Mouse (Mus musculus): Measurements from ENCODE around the gene Igf1r. TPM values are rescaled to one million over a fixed set of nuclear protein-coding genes. Genes with fewer than 3 reads are reported as not detected.

The Igf1r gene
- total RNA-seq, 1 experiment, result 23.5 TPM

DNA sequence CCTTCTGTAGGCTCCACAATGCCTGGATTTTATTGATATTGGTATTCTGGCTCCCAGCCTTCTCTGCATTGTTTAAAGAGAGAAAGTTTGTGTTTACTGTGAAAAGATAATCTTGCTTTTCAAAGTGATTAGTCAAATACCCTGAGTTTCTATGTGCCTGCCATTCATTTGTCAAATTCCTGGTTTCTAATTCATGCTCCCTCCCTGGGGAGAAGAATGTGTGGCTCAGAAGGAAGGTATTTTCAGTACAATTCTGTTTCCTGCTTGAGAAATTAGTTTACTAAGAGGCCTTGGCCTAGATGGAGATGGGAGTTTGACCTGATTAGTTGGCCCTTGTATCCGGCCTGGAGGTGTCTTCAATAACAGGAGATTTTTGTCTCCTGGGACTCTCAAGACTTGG lies 228.5 kb downstream of the Igf1r start:
- no peak overlapping the region for H3K9ac ChIP-seq (ENCODE audit: insufficient read depth, low read depth, low read length, poor library complexity, severe bottlenecking)
- H3K36me3 ChIP-seq (ENCODE audit: control insufficient read depth, insufficient read depth, low read length, poor library complexity, severe bottlenecking), result peaks cover 3% of the 10 kb centered on the region; the same call in 1 of the 2 replicates
- no peak for DNase-seq (ENCODE audit: low read depth, low spot score)
- no peak overlapping the region for H3K27ac ChIP-seq (ENCODE audit: insufficient read depth, low read depth, low read length, poor library complexity, severe bottlenecking)
- no peak overlapping the region for H3K4me3 ChIP-seq (ENCODE audit: insufficient read depth in 1 of 2, low read depth in 1 of 2, low read length in 2 of 2, poor library complexity in 1 of 2, severe bottlenecking in 1 of 2)
- no peaks in the 10 kb centered on the region for H3K9me3 ChIP-seq (ENCODE audit: control insufficient read depth, insufficient read depth, low read depth, low read length)
- in situ Hi-C loops (cut with MboI; ENCODE audit: low sequenced_read_pairs in 2 of 2, unreplicated experiment in 2 of 2), result no loop called here
- H3K4me1 ChIP-seq (ENCODE audit: control insufficient read depth in 2 of 2, insufficient read depth in 2 of 2, low read length in 2 of 2, poor library complexity in 1 of 2), result no peaks in the 10 kb centered on the region; a peak in 1 of 4 replicates
- TF ChIP-seq ZNF384 (IDR thresholded peaks at IDR 0.05; ENCODE audit: low read depth, low read length), result no peak

DNA sequence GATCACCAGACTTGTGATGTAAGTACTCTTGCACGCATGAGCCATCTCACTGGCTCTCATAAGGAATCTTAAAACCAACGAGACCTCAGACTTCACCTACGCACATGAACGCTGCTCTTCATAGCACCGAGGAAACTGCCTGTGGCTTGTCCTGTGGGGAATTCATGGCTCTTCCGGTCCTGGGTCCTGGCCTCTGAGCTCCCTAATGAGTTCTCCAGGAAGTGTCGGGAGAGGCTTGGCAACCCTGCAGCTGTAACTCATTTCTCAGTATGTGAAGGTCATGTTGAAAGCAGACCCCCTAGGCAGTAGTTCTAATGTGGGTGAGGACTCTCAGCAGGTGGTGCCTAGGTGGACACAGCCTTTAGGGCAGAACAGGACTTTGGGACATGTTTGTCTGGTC lies 229.4 kb downstream of the Igf1r start:
- in situ Hi-C loops (cut with MboI; ENCODE audit: low sequenced_read_pairs in 2 of 2, unreplicated experiment in 2 of 2), result no loop called here
- Histone ChIP-seq H3K4me1 (ENCODE audit: control insufficient read depth in 2 of 2, insufficient read depth in 2 of 2, low read length in 2 of 2, poor library complexity in 1 of 2) (no peaks in the 10 kb centered on the region; a peak in 1 of 4 replicates), H3K9ac (ENCODE audit: insufficient read depth, low read depth, low read length, poor library complexity, severe bottlenecking) (no peak overlapping the region), H3K9me3 (ENCODE audit: control insufficient read depth, insufficient read depth, low read depth, low read length) (no peaks in the 10 kb centered on the region), H3K36me3 (ENCODE audit: control insufficient read depth, insufficient read depth, low read length, poor library complexity, severe bottlenecking) (peaks cover 3% of the 10 kb centered on the region; the same call in 1 of the 2 replicates), H3K27ac (ENCODE audit: insufficient read depth, low read depth, low read length, poor library complexity, severe bottlenecking) (no peak overlapping the region), H3K4me3 (ENCODE audit: insufficient read depth in 1 of 2, low read depth in 1 of 2, low read length in 2 of 2, poor library complexity in 1 of 2, severe bottlenecking in 1 of 2) (no peak overlapping the region)
- TF ChIP-seq ZNF384 (IDR thresholded peaks at IDR 0.05; ENCODE audit: low read depth, low read length), result no peak
- TF ChIP-seq ZC3H11A (IDR thresholded peaks at IDR 0.05; ENCODE audit: borderline replicate concordance, low read depth, low read length), result no peak
- no peak for TF ChIP-seq MAFK (IDR thresholded peaks at IDR 0.05; ENCODE audit: insufficient read depth, low read depth, low read length)
- TF ChIP-seq HCFC1 (IDR thresholded peaks at IDR 0.05; ENCODE audit: borderline replicate concordance, insufficient read depth, low read length), result no peak
- no peak for TF ChIP-seq CHD2 (IDR thresholded peaks at IDR 0.05; ENCODE audit: low read depth, low read length)
- DNase-seq (ENCODE audit: low read depth, low spot score), result no peak

DNA sequence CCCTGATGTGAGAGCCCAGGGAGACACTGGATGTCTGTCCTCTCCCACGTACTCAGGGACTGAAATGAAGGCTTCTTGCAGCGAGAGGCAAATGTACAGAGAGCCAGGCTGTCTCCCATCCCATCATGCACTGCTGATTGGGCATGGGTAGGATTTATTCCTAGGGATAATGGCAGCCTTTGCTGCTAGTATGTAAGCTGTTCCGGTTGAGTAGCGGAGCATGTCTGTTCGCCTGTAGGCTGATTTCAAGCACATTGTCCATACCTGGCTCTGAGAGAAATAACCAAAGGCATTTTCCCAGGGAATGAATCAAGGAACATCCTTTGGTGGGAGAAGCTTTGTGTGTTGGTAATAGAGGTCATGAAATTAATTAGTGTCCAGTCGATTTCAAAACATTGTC lies 230.1 kb downstream of the Igf1r start:
- Histone ChIP-seq H3K36me3 (ENCODE audit: control insufficient read depth, insufficient read depth, low read length, poor library complexity, severe bottlenecking) (peaks cover 3% of the 10 kb centered on the region; the same call in 1 of the 2 replicates), H3K4me3 (ENCODE audit: insufficient read depth in 1 of 2, low read depth in 1 of 2, low read length in 2 of 2, poor library complexity in 1 of 2, severe bottlenecking in 1 of 2) (no peak overlapping the region), H3K27ac (ENCODE audit: insufficient read depth, low read depth, low read length, poor library complexity, severe bottlenecking) (no peak overlapping the region), H3K9ac (ENCODE audit: insufficient read depth, low read depth, low read length, poor library complexity, severe bottlenecking) (no peak overlapping the region), H3K9me3 (ENCODE audit: control insufficient read depth, insufficient read depth, low read depth, low read length) (no peaks in the 10 kb centered on the region), H3K4me1 (ENCODE audit: control insufficient read depth in 2 of 2, insufficient read depth in 2 of 2, low read length in 2 of 2, poor library complexity in 1 of 2) (no peaks in the 10 kb centered on the region; a peak in 1 of 4 replicates)
- in situ Hi-C loops (cut with MboI; ENCODE audit: low sequenced_read_pairs in 2 of 2, unreplicated experiment in 2 of 2), result no loop called here
- TF ChIP-seq CHD2 (IDR thresholded peaks at IDR 0.05; ENCODE audit: low read depth, low read length) (no peak), HCFC1 (IDR thresholded peaks at IDR 0.05; ENCODE audit: borderline replicate concordance, insufficient read depth, low read length) (no peak), ZC3H11A (IDR thresholded peaks at IDR 0.05; ENCODE audit: borderline replicate concordance, low read depth, low read length) (no peak), ZNF384 (IDR thresholded peaks at IDR 0.05; ENCODE audit: low read depth, low read length) (no peak), MAFK (IDR thresholded peaks at IDR 0.05; ENCODE audit: insufficient read depth, low read depth, low read length) (no peak)
- no peak for DNase-seq (ENCODE audit: low read depth, low spot score)

- DNase-seq (ENCODE audit: low read depth, low spot score), result no peak
- no peaks in the 10 kb centered on the region; a peak in 1 of 4 replicates for H3K4me1 ChIP-seq (ENCODE audit: control insufficient read depth in 2 of 2, insufficient read depth in 2 of 2, low read length in 2 of 2, poor library complexity in 1 of 2)
- TF ChIP-seq HCFC1 (IDR thresholded peaks at IDR 0.05; ENCODE audit: borderline replicate concordance, insufficient read depth, low read length) (no peak), ZNF384 (IDR thresholded peaks at IDR 0.05; ENCODE audit: low read depth, low read length) (no peak), CHD2 (IDR thresholded peaks at IDR 0.05; ENCODE audit: low read depth, low read length) (no peak), ZC3H11A (IDR thresholded peaks at IDR 0.05; ENCODE audit: borderline replicate concordance, low read depth, low read length) (no peak)
- H3K9ac ChIP-seq (ENCODE audit: insufficient read depth, low read depth, low read length, poor library complexity, severe bottlenecking), result no peak overlapping the region
- no peak overlapping the region for H3K27ac ChIP-seq (ENCODE audit: insufficient read depth, low read depth, low read length, poor library complexity, severe bottlenecking)
- H3K4me3 ChIP-seq (ENCODE audit: insufficient read depth in 1 of 2, low read depth in 1 of 2, low read length in 2 of 2, poor library complexity in 1 of 2, severe bottlenecking in 1 of 2), result no peak overlapping the region
- in situ Hi-C loops (cut with MboI; ENCODE audit: low sequenced_read_pairs in 2 of 2, unreplicated experiment in 2 of 2), result no loop called here
- H3K9me3 ChIP-seq (ENCODE audit: control insufficient read depth, insufficient read depth, low read depth, low read length), result no peaks in the 10 kb centered on the region
- H3K36me3 ChIP-seq (ENCODE audit: control insufficient read depth, insufficient read depth, low read length, poor library complexity, severe bottlenecking), result peaks cover 3% of the 10 kb centered on the region; the same call in 1 of the 2 replicates
Measured at GRCm38 (mm10) chr7:68183421-68183820, 230.8 kb downstream of the Igf1r start.

DNA sequence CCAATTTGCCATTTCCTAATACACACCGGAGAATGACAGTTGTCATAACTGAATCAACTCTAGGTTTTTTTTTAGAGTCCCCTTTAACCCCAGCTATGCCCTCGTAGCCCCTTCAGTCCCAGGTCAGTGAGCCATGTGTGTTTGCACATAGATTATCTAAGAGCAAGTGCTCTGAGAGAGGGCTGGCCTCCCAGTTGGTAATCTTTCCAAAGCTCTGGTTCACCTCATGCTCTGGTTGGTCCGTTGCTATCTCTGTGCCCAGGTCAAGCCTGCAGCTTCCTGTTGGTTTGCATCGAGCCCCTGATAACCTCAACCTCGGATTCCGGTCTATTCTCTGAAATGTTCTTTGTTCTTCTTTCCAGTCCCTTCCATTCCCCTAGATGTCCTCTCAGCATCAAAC lies 236.6 kb downstream of the Igf1r start:
- no peak for DNase-seq (ENCODE audit: low read depth, low spot score)
- TF ChIP-seq ZC3H11A (IDR thresholded peaks at IDR 0.05; ENCODE audit: borderline replicate concordance, low read depth, low read length) (no peak), MAFK (IDR thresholded peaks at IDR 0.05; ENCODE audit: insufficient read depth, low read depth, low read length) (no peak), HCFC1 (IDR thresholded peaks at IDR 0.05; ENCODE audit: borderline replicate concordance, insufficient read depth, low read length) (no peak), ZNF384 (IDR thresholded peaks at IDR 0.05; ENCODE audit: low read depth, low read length) (no peak), CHD2 (IDR thresholded peaks at IDR 0.05; ENCODE audit: low read depth, low read length) (no peak)
- Histone ChIP-seq H3K9ac (ENCODE audit: insufficient read depth, low read depth, low read length, poor library complexity, severe bottlenecking) (no peak overlapping the region), H3K36me3 (ENCODE audit: control insufficient read depth, insufficient read depth, low read length, poor library complexity, severe bottlenecking) (peaks cover 13% of the 10 kb centered on the region; the same call in 1 of the 2 replicates), H3K4me1 (ENCODE audit: control insufficient read depth in 2 of 2, insufficient read depth in 2 of 2, low read length in 2 of 2, poor library complexity in 1 of 2) (no peaks in the 10 kb centered on the region), H3K9me3 (ENCODE audit: control insufficient read depth, insufficient read depth, low read depth, low read length) (no peaks in the 10 kb centered on the region), H3K27ac (ENCODE audit: insufficient read depth, low read depth, low read length, poor library complexity, severe bottlenecking) (no peak overlapping the region), H3K4me3 (ENCODE audit: insufficient read depth in 1 of 2, low read depth in 1 of 2, low read length in 2 of 2, poor library complexity in 1 of 2, severe bottlenecking in 1 of 2) (no peak overlapping the region)
- in situ Hi-C loops (cut with MboI; ENCODE audit: low sequenced_read_pairs in 2 of 2, unreplicated experiment in 2 of 2), result no loop called here
